Mouse (Mus musculus) lung, postnatal 0 days (tissue): ENCODE measurements around the gene Gm867. TPM values are rescaled to one million over a fixed set of nuclear protein-coding genes. Genes with fewer than 3 reads are reported as not detected.

Experiments used
- ATAC-seq: fragments of 200-750 bp; cut with Nextera tagmentation; 2 replicates; pipeline ENCODE4 v1.8.0; 2017; ENCODE audit warnings: moderate library complexity
- DNase-seq: peaks from one replicate; pipeline ENCODE4 v3.0.0-alpha.2; 2016; ENCODE audit warnings: low spot score
- H3K27ac ChIP-seq: fragments of 300-500 bp; sonication (generic); 2 replicates; pipeline ENCODE4 v1.5.1; 2014; ENCODE audit warnings: antibody characterized with exemption, mild to moderate bottlenecking, low read length, mixed read lengths
- H3K27me3 ChIP-seq: fragments of 300-500 bp; sonication (generic); replicated peaks from 2 replicates; pipeline ENCODE4 v1.6.1; 2014; ENCODE audit warnings: low read length, mixed read lengths; ENCODE audit not compliant: insufficient read depth
- H3K36me3 ChIP-seq: fragments of 300-500 bp; sonication (generic); 2 replicates; pipeline ENCODE4 v1.6.1; 2014; ENCODE audit warnings: low read length, mixed read lengths; ENCODE audit not compliant: insufficient read depth
- H3K4me1 ChIP-seq: fragments of 300-500 bp; sonication (generic); 2 replicates; pipeline ENCODE4 v1.6.1; 2014; ENCODE audit warnings: antibody characterized with exemption, low read depth, low read length, mixed read lengths; ENCODE audit not compliant: insufficient read depth
- H3K4me2 ChIP-seq: fragments of 300-500 bp; sonication (generic); replicated peaks from 2 replicates; pipeline ENCODE4 v1.6.1; 2014; ENCODE audit warnings: low read depth, mild to moderate bottlenecking, low read length, moderate library complexity, mixed read lengths
- H3K4me3 ChIP-seq: fragments of 300-500 bp; sonication (generic); 2 replicates; pipeline ENCODE4 v1.5.1; 2014; ENCODE audit warnings: low read depth, low read length
- H3K9ac ChIP-seq: fragments of 300-500 bp; sonication (generic); replicated peaks from 2 replicates; pipeline ENCODE4 v1.6.1; 2014; ENCODE audit warnings: low read depth, mild to moderate bottlenecking
- H3K9me3 ChIP-seq: fragments of 300-500 bp; sonication (generic); 2 replicates; pipeline ENCODE4 v1.6.1; 2016; ENCODE audit warnings: low read length, mixed read lengths
- CTCF ChIP-seq: IDR thresholded peaks from 2 replicates; pipeline ENCODE4 v1.5.1; 2016; ENCODE audit warnings: antibody characterized with exemption, mild to moderate bottlenecking
- EP300 ChIP-seq: IDR thresholded peaks from 2 replicates; pipeline ENCODE4 v1.6.1; 2016; ENCODE audit warnings: antibody characterized with exemption, mild to moderate bottlenecking, control low read depth
- WGBS: fragments of 180-500 bp; shearing (Covaris S2); extraction: QIAGEN DNeasy Blood & Tissue Kit; methylation state at CpG from one replicate; pipeline ENCODE4 v1.1.7; 2014; 5-methylcytosine and 5-hydroxymethylcytosine counted together
- polyA plus RNA-seq: library from polyadenylated mRNA; unstranded; fragments of >200 nt; fragmentation: Nextera tagmentation; extraction: Ambion mirVana; gene quantifications from 2 replicates; pipeline ENCODE4 v1.2.1, GENCODE M21; 2015

Gene Gm867
- polyA plus RNA-seq, result 5.5 and 6.0 TPM in 2 replicates

GRCm38 (mm10) chr10:75940520-75940919 is at the start of gene Gm867:
Gm867 (minus strand) TSS chr10:75940672.
- Histone ChIP-seq H3K9ac (no peak within 1 kb of the TSS), H3K4me3 (no peak within 1 kb of the TSS)
- WGBS, result 71% methylated on average over 5 of the region's 5 CpGs

GRCm38 (mm10) chr10:75979432-75979831 is 39.0 kb upstream of the Gm867 start:
- Histone ChIP-seq H3K27ac (no peak overlapping the region), H3K4me2 (no peak overlapping the region), H3K27me3 (no peaks in the 10 kb centered on the region), H3K36me3 (no peaks in the 10 kb centered on the region), H3K9ac (no peak overlapping the region), H3K4me3 (no peak overlapping the region), H3K4me1 (no peaks in the 10 kb centered on the region), H3K9me3 (no peaks in the 10 kb centered on the region)
- DNase-seq (no peak), ATAC-seq (no peak)
- 82% methylated on average over 3 of the region's 3 CpGs for WGBS
- no peak for TF ChIP-seq CTCF
- TF ChIP-seq EP300, result no peak

More at GRCm38 (mm10) chr10:75940520-75940919, at the start of gene Gm867:
- H3K36me3 ChIP-seq, result no peaks in the 10 kb centered on the region
- no peak for DNase-seq
- no peaks in the 10 kb centered on the region for H3K27me3 ChIP-seq
- TF ChIP-seq EP300, result no peak
- TF ChIP-seq CTCF, result no peak
- H3K27ac ChIP-seq, result no peak within 1 kb of the TSS
- H3K4me2 ChIP-seq, result no peak within 1 kb of the TSS
- H3K4me1 ChIP-seq, result no peaks in the 10 kb centered on the region
- no peaks in the 10 kb centered on the region for H3K9me3 ChIP-seq
- ATAC-seq, result no peak

- TF ChIP-seq CTCF (no peak), EP300 (no peak)
- Histone ChIP-seq H3K36me3 (no peaks in the 10 kb centered on the region), H3K4me1 (no peaks in the 10 kb centered on the region), H3K27me3 (no peaks in the 10 kb centered on the region), H3K4me2 (no peak overlapping the region), H3K4me3 (no peak overlapping the region), H3K27ac (no peak overlapping the region), H3K9ac (no peak overlapping the region), H3K9me3 (no peaks in the 10 kb centered on the region)
- DNase-seq (no peak), ATAC-seq (no peak)
- 61% methylated on average over 5 of the region's 5 CpGs for WGBS
These were observed 38.3 kb upstream of the Gm867 start for GRCm38 (mm10) chr10:75978835-75979157.

GRCm38 (mm10) chr10:75978119-75978834 is 37.8 kb upstream of the Gm867 start:
- no peak overlapping the region for H3K4me3 ChIP-seq
- TF ChIP-seq CTCF, result no peak
- no peak for TF ChIP-seq EP300
- no peak overlapping the region for H3K9ac ChIP-seq
- H3K27ac ChIP-seq, result no peak overlapping the region
- H3K4me1 ChIP-seq, result no peaks in the 10 kb centered on the region
- H3K4me2 ChIP-seq, result no peak overlapping the region
- peak; percentile 74 for DNase-seq
- WGBS, result 35% methylated on average over 10 of the region's 10 CpGs
- ATAC-seq, result peak; percentile 78
- H3K36me3 ChIP-seq, result no peaks in the 10 kb centered on the region
- no peaks in the 10 kb centered on the region for H3K27me3 ChIP-seq
- no peaks in the 10 kb centered on the region for H3K9me3 ChIP-seq

- peak; percentile 9 for DNase-seq
- Histone ChIP-seq H3K9ac (no peak overlapping the region), H3K36me3 (no peaks in the 10 kb centered on the region), H3K4me2 (no peak overlapping the region), H3K27ac (no peak overlapping the region), H3K4me1 (no peaks in the 10 kb centered on the region), H3K27me3 (no peaks in the 10 kb centered on the region), H3K4me3 (no peak overlapping the region), H3K9me3 (no peaks in the 10 kb centered on the region)
- TF ChIP-seq EP300 (no peak), CTCF (peak; percentile 75)
- no peak for ATAC-seq
- 66% methylated on average over 5 of the region's 5 CpGs for WGBS
These were observed 34.7 kb upstream of the Gm867 start for GRCm38 (mm10) chr10:75975216-75975615.

- no peak for ATAC-seq
- H3K36me3 ChIP-seq, result no peaks in the 10 kb centered on the region
- no peaks in the 10 kb centered on the region for H3K4me1 ChIP-seq
- H3K4me3 ChIP-seq, result no peak overlapping the region
- 83% methylated on average over 10 of the region's 10 CpGs for WGBS
- DNase-seq, result no peak
- no peaks in the 10 kb centered on the region for H3K27me3 ChIP-seq
- TF ChIP-seq CTCF, result no peak
- no peak for TF ChIP-seq EP300
- H3K27ac ChIP-seq, result no peak overlapping the region
- no peak overlapping the region for H3K4me2 ChIP-seq
- H3K9me3 ChIP-seq, result no peaks in the 10 kb centered on the region
- no peak overlapping the region for H3K9ac ChIP-seq
These were observed 33.4 kb upstream of the Gm867 start for GRCm38 (mm10) chr10:75973846-75974245.
